Mouse (Mus musculus) liver, embryonic 15.5 days (tissue): ENCODE data around the gene Il34. TPM values are rescaled to one million over a fixed set of nuclear protein-coding genes. Genes with fewer than 3 reads are reported as not detected.

ENCODE experiments used
- ATAC-seq: fragments of 200-750 bp; cut with Nextera tagmentation; 2 replicates; pipeline ENCODE4 v1.8.0; 2017; ENCODE audit warnings: moderate number of reproducible peaks, mild to moderate bottlenecking, moderate library complexity; ENCODE audit not compliant: insufficient read depth
- H3K27ac ChIP-seq: fragments of 300-500 bp; sonication (generic); replicated peaks from 2 replicates; pipeline ENCODE4 v1.5.1; 2015; ENCODE audit warnings: mild to moderate bottlenecking, inconsistent platforms
- H3K27me3 ChIP-seq: fragments of 300-500 bp; sonication (generic); 2 replicates; pipeline ENCODE4 v1.6.1; 2015; ENCODE audit warnings: mild to moderate bottlenecking, inconsistent platforms
- H3K36me3 ChIP-seq: fragments of 300-500 bp; sonication (generic); replicated peaks from 2 replicates; pipeline ENCODE4 v1.6.1; 2015; ENCODE audit warnings: moderate library complexity, mild to moderate bottlenecking, inconsistent platforms
- H3K4me1 ChIP-seq: fragments of 300-500 bp; sonication (generic); replicated peaks from 2 replicates; pipeline ENCODE4 v1.6.1; 2015; ENCODE audit warnings: inconsistent platforms
- H3K4me2 ChIP-seq: fragments of 300-500 bp; sonication (generic); 2 replicates; pipeline ENCODE4 v1.6.1; 2015; ENCODE audit warnings: moderate library complexity, mild to moderate bottlenecking, inconsistent platforms
- H3K4me3 ChIP-seq: fragments of 300-500 bp; sonication (generic); replicated peaks from 2 replicates; pipeline ENCODE4 v1.5.1; 2015; ENCODE audit warnings: mild to moderate bottlenecking, inconsistent platforms
- H3K9ac ChIP-seq: fragments of 300-500 bp; sonication (generic); 2 replicates; pipeline ENCODE4 v1.6.1; 2015; ENCODE audit warnings: moderate library complexity, mild to moderate bottlenecking, inconsistent platforms
- H3K9me3 ChIP-seq: fragments of 300-500 bp; sonication (generic); replicated peaks from 2 replicates; pipeline ENCODE4 v1.6.1; 2016; ENCODE audit warnings: inconsistent platforms
- WGBS: fragments of 180-500 bp; shearing (Covaris S2); methylation state at CpG from one replicate; pipeline ENCODE4 v1.1.7; 2015; ENCODE audit warnings: mixed read lengths; ENCODE audit not compliant: insufficient replicate concordance; 5-methylcytosine and 5-hydroxymethylcytosine counted together
- polyA plus RNA-seq: library from polyadenylated mRNA; unstranded; fragments of >200 nt; fragmentation: Nextera tagmentation; extraction: Ambion mirVana; gene quantifications from 2 replicates; pipeline ENCODE4 v1.2.1, GENCODE M21; 2015

Gene Il34
- polyA plus RNA-seq, 1 experiment from 2014 or later, result 0.23 TPM

DNA sequence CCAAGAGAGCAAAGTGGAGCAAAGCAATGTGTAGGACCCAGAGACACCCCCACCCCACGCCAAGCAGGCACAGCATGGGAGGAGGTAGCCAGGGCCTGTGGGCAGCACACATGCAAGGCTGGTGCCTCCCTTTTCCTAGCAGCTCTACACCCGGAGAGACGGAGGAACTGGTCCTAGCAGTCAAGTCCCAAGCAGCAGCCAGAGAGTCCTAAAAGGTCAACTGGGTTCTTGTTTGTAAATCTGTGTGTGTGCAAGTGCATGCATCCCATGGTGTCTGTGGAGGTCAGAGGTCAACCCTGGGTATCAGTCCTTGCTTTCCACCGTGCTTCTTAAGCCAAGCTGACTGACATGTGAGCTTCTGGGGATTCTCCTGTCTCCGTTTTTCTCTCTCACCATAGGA lies 111.5 kb downstream of the Il34 start:
- Histone ChIP-seq H3K9ac (no peak overlapping the region), H3K4me2 (no peak overlapping the region), H3K9me3 (no peaks in the 10 kb centered on the region), H3K4me3 (no peak overlapping the region), H3K36me3 (peaks cover 15% of the 10 kb centered on the region), H3K4me1 (no peaks in the 10 kb centered on the region), H3K27me3 (no peaks in the 10 kb centered on the region), H3K27ac (no peak overlapping the region)
- WGBS, result 71% methylated on average over 5 of the region's 5 CpGs
- no peak for ATAC-seq

Other genes with a start within 250 kb of the Il34 start
- gene Vac14, start 187.3 kb downstream of the Il34 start, polyA plus RNA-seq, result 12.5 and 12.9 TPM in 2 replicates
- 1.0 and 1.3 TPM in 2 replicates for gene Mtss1l, start 84.4 kb downstream of the Il34 start, polyA plus RNA-seq
- gene Cog4, start 40.7 kb upstream of the Il34 start, polyA plus RNA-seq, result 28.3 and 30.7 TPM in 2 replicates
- gene Sf3b3, start 40.9 kb upstream of the Il34 start, polyA plus RNA-seq, result 56.9 and 58.3 TPM in 2 replicates
- 2.5 and 3.3 TPM in 2 replicates for gene Fuk, start 96.6 kb upstream of the Il34 start, polyA plus RNA-seq
- 21.9 and 24.6 TPM in 2 replicates for gene St3gal2, start 114.0 kb upstream of the Il34 start, polyA plus RNA-seq
- gene Ddx19a, start 191.9 kb upstream of the Il34 start, polyA plus RNA-seq, result 9.3 and 9.9 TPM in 2 replicates
- gene Ddx19b, start 225.8 kb upstream of the Il34 start, polyA plus RNA-seq, result 2.4 and 3.0 TPM in 2 replicates
- 54.0 and 55.0 TPM in 2 replicates for gene Aars, start 227.2 kb upstream of the Il34 start, polyA plus RNA-seq